Mouse (Mus musculus): ENCODE measurements around the gene Lcor. TPM values are rescaled to one million over a fixed set of nuclear protein-coding genes. Genes with fewer than 3 reads are reported as not detected.
A peak's percentile ranks its signal among the peaks of the same experiment; 100 is the strongest.

Lcor gene
- polyA plus RNA-seq, 1 experiment from 2014 or later = 30.3 TPM

- Histone ChIP-seq H3K36me3 (ENCODE audit: control insufficient read depth, insufficient read depth, low read length) (no peaks in the 10 kb centered on the region), H3K27me3 (ENCODE audit: control insufficient read depth, insufficient read depth, low read length) (no peaks in the 10 kb centered on the region), H3K9ac (ENCODE audit: low read length) (no peak overlapping the region), H3K9me3 (ENCODE audit: control insufficient read depth, low read length) (no peaks in the 10 kb centered on the region), H3K4me1 (replicated peaks; ENCODE audit: control insufficient read depth, insufficient read depth, low read length) (no peaks in the 10 kb centered on the region), H3K4me2 (ENCODE audit: low read depth, low read length, severe bottlenecking) (no peak overlapping the region), H3K4me3 (ENCODE audit: low read depth, low read length) (no peak overlapping the region), H3K27ac (ENCODE audit: low read depth, low read length) (no peak overlapping the region)
- no peak for ATAC-seq (replicated peaks; ENCODE audit: low FRiP score)
- DNase-seq (ENCODE audit: low spot score) = no peak
- 82% methylated on average over 9 of the region's 9 CpGs for WGBS
These were observed 20.2 kb upstream of the Lcor start for GRCm38 (mm10) chr19:41462166-41462735.

GRCm38 (mm10) chr19:41463841-41464240 is 18.6 kb upstream of the Lcor start:
- ATAC-seq (replicated peaks; ENCODE audit: low FRiP score) (no peak), DNase-seq (ENCODE audit: low spot score) (no peak)
- H3K36me3 ChIP-seq (ENCODE audit: control insufficient read depth, insufficient read depth, low read length) = no peaks in the 10 kb centered on the region
- no peaks in the 10 kb centered on the region for H3K9me3 ChIP-seq (ENCODE audit: control insufficient read depth, low read length)
- WGBS = 92% methylated on average over 5 of the region's 5 CpGs
- no peaks in the 10 kb centered on the region for H3K4me1 ChIP-seq (replicated peaks; ENCODE audit: control insufficient read depth, insufficient read depth, low read length)
- H3K4me2 ChIP-seq (ENCODE audit: low read depth, low read length, severe bottlenecking) = no peak overlapping the region
- no peaks in the 10 kb centered on the region for H3K27me3 ChIP-seq (ENCODE audit: control insufficient read depth, insufficient read depth, low read length)
- no peak overlapping the region for H3K27ac ChIP-seq (ENCODE audit: low read depth, low read length)
- no peak overlapping the region for H3K4me3 ChIP-seq (ENCODE audit: low read depth, low read length)
- no peak overlapping the region for H3K9ac ChIP-seq (ENCODE audit: low read length)

GRCm38 (mm10) chr19:41466475-41466874 is 16.0 kb upstream of the Lcor start:
- Histone ChIP-seq H3K4me1 (replicated peaks; ENCODE audit: control insufficient read depth, insufficient read depth, low read length) (no peaks in the 10 kb centered on the region), H3K4me3 (ENCODE audit: low read depth, low read length) (no peak overlapping the region), H3K27ac (ENCODE audit: low read depth, low read length) (no peak overlapping the region), H3K36me3 (ENCODE audit: control insufficient read depth, insufficient read depth, low read length) (no peaks in the 10 kb centered on the region), H3K4me2 (ENCODE audit: low read depth, low read length, severe bottlenecking) (no peak overlapping the region), H3K9me3 (ENCODE audit: control insufficient read depth, low read length) (no peaks in the 10 kb centered on the region), H3K27me3 (ENCODE audit: control insufficient read depth, insufficient read depth, low read length) (no peaks in the 10 kb centered on the region), H3K9ac (ENCODE audit: low read length) (no peak overlapping the region)
- DNase-seq (ENCODE audit: low spot score) (no peak), ATAC-seq (replicated peaks; ENCODE audit: low FRiP score) (no peak)
- WGBS = 92% methylated on average over 3 of the region's 3 CpGs

- no peak overlapping the region for H3K4me3 ChIP-seq (ENCODE audit: low read depth, low read length)
- no peak overlapping the region for H3K9ac ChIP-seq (ENCODE audit: low read length)
- no peaks in the 10 kb centered on the region for H3K9me3 ChIP-seq (ENCODE audit: control insufficient read depth, low read length)
- H3K36me3 ChIP-seq (ENCODE audit: control insufficient read depth, insufficient read depth, low read length) = no peaks in the 10 kb centered on the region
- H3K4me2 ChIP-seq (ENCODE audit: low read depth, low read length, severe bottlenecking) = no peak overlapping the region
- H3K4me1 ChIP-seq (replicated peaks; ENCODE audit: control insufficient read depth, insufficient read depth, low read length) = no peaks in the 10 kb centered on the region
- DNase-seq (ENCODE audit: low spot score) (no peak), ATAC-seq (replicated peaks; ENCODE audit: low FRiP score) (no peak)
- no peaks in the 10 kb centered on the region for H3K27me3 ChIP-seq (ENCODE audit: control insufficient read depth, insufficient read depth, low read length)
- no peak overlapping the region for H3K27ac ChIP-seq (ENCODE audit: low read depth, low read length)
- WGBS = 90% methylated on average over 7 of the region's 7 CpGs
These were observed 8.8 kb upstream of the Lcor start for GRCm38 (mm10) chr19:41473566-41474135.

GRCm38 (mm10) chr19:41474943-41475342 is 7.5 kb upstream of the Lcor start:
- ATAC-seq (replicated peaks; ENCODE audit: low FRiP score) (no peak), DNase-seq (ENCODE audit: low spot score) (no peak)
- Histone ChIP-seq H3K9ac (ENCODE audit: low read length) (no peak overlapping the region), H3K4me1 (replicated peaks; ENCODE audit: control insufficient read depth, insufficient read depth, low read length) (no peaks in the 10 kb centered on the region), H3K9me3 (ENCODE audit: control insufficient read depth, low read length) (no peaks in the 10 kb centered on the region), H3K36me3 (ENCODE audit: control insufficient read depth, insufficient read depth, low read length) (no peaks in the 10 kb centered on the region), H3K4me3 (ENCODE audit: low read depth, low read length) (no peak overlapping the region), H3K27ac (ENCODE audit: low read depth, low read length) (no peak overlapping the region), H3K27me3 (ENCODE audit: control insufficient read depth, insufficient read depth, low read length) (no peaks in the 10 kb centered on the region), H3K4me2 (ENCODE audit: low read depth, low read length, severe bottlenecking) (no peak overlapping the region)
- WGBS = 78% methylated on average over 2 of the region's 2 CpGs

- no peaks in the 10 kb centered on the region for H3K27me3 ChIP-seq (ENCODE audit: control insufficient read depth, insufficient read depth, low read length)
- no peak overlapping the region for H3K27ac ChIP-seq (ENCODE audit: low read depth, low read length)
- H3K9me3 ChIP-seq (ENCODE audit: control insufficient read depth, low read length) = no peaks in the 10 kb centered on the region
- H3K4me3 ChIP-seq (ENCODE audit: low read depth, low read length) = no peak overlapping the region
- ATAC-seq (replicated peaks; ENCODE audit: low FRiP score) (no peak), DNase-seq (ENCODE audit: low spot score) (no peak)
- no peaks in the 10 kb centered on the region for H3K36me3 ChIP-seq (ENCODE audit: control insufficient read depth, insufficient read depth, low read length)
- H3K4me1 ChIP-seq (replicated peaks; ENCODE audit: control insufficient read depth, insufficient read depth, low read length) = 0 out of 2 replicates have a peak, but pooled peaks cover 2% of the 10 kb centered on the region
- no peak overlapping the region for H3K4me2 ChIP-seq (ENCODE audit: low read depth, low read length, severe bottlenecking)
- WGBS = 89% methylated on average over 3 of the region's 3 CpGs
- no peak overlapping the region for H3K9ac ChIP-seq (ENCODE audit: low read length)
These were observed 5.7 kb upstream of the Lcor start for GRCm38 (mm10) chr19:41476530-41477249.

- DNase-seq (ENCODE audit: low spot score) = peak; percentile 59
- Histone ChIP-seq H3K36me3 (ENCODE audit: control insufficient read depth, insufficient read depth, low read length) (no peaks in the 10 kb centered on the region), H3K9ac (ENCODE audit: low read length) (no peak overlapping the region), H3K4me1 (replicated peaks; ENCODE audit: control insufficient read depth, insufficient read depth, low read length) (peaks cover 2% of the 10 kb centered on the region; the same call in 1 of the 2 replicates), H3K27me3 (ENCODE audit: control insufficient read depth, insufficient read depth, low read length) (no peaks in the 10 kb centered on the region), H3K27ac (ENCODE audit: low read depth, low read length) (no peak overlapping the region), H3K9me3 (ENCODE audit: control insufficient read depth, low read length) (no peaks in the 10 kb centered on the region), H3K4me3 (ENCODE audit: low read depth, low read length) (peak overlapping the region; percentile 17; the same call in 1 of the 2 replicates), H3K4me2 (ENCODE audit: low read depth, low read length, severe bottlenecking) (peak overlapping the region; percentile 75; the same call in 1 of the 2 replicates)
- 11% methylated on average over 15 of the region's 15 CpGs for WGBS
- no peak for ATAC-seq (replicated peaks; ENCODE audit: low FRiP score)
These were observed 1.2 kb upstream of the Lcor start for GRCm38 (mm10) chr19:41481030-41481886.

GRCm38 (mm10) chr19:41481887-41482189 is 599 bp upstream of the Lcor start:
- Histone ChIP-seq H3K9ac (ENCODE audit: low read length) (peak overlapping the region; percentile 93), H3K27me3 (ENCODE audit: control insufficient read depth, insufficient read depth, low read length) (no peaks in the 10 kb centered on the region), H3K9me3 (ENCODE audit: control insufficient read depth, low read length) (no peaks in the 10 kb centered on the region), H3K4me3 (ENCODE audit: low read depth, low read length) (peak overlapping the region; percentile 97), H3K4me1 (replicated peaks; ENCODE audit: control insufficient read depth, insufficient read depth, low read length) (peaks cover 2% of the 10 kb centered on the region; the same call in 1 of the 2 replicates), H3K27ac (ENCODE audit: low read depth, low read length) (peak overlapping the region; percentile 98), H3K36me3 (ENCODE audit: control insufficient read depth, insufficient read depth, low read length) (no peaks in the 10 kb centered on the region), H3K4me2 (ENCODE audit: low read depth, low read length, severe bottlenecking) (peak overlapping the region; percentile 75)
- DNase-seq (ENCODE audit: low spot score) = no peak
- ATAC-seq (replicated peaks; ENCODE audit: low FRiP score) = no peak
- 6% methylated on average over 6 of the region's 6 CpGs for WGBS
